Mouse (Mus musculus) limb, embryonic 14.5 days (tissue): ENCODE measurements around the gene Polr3f. TPM values are rescaled to one million over a fixed set of nuclear protein-coding genes. Genes with fewer than 3 reads are reported as not detected.

Experiments
- ATAC-seq: fragments of 200-750 bp; cut with Nextera tagmentation; 2 replicates; pipeline ENCODE4 v1.8.0; 2017; ENCODE audit warnings: low read depth, moderate number of reproducible peaks, moderate TSS enrichment; ENCODE audit not compliant: low FRiP score
- DNase-seq: peaks from one replicate; pipeline ENCODE4 v3.0.0-alpha.2; 2015; ENCODE audit warnings: low spot score
- H3K27ac ChIP-seq: fragments of 300-500 bp; sonication (generic); replicated peaks from 2 replicates; pipeline ENCODE4 v1.5.1; 2014; ENCODE audit warnings: low read depth, mild to moderate bottlenecking, low read length, moderate library complexity, mixed read lengths
- H3K27me3 ChIP-seq: fragments of 300-500 bp; sonication (generic); 2 replicates; pipeline ENCODE4 v1.6.1; 2014; ENCODE audit warnings: low read length, mixed read lengths; ENCODE audit not compliant: control insufficient read depth, insufficient read depth
- H3K36me3 ChIP-seq: fragments of 300-500 bp; sonication (generic); 2 replicates; pipeline ENCODE4 v1.6.1; 2014; ENCODE audit warnings: mild to moderate bottlenecking, low read length, moderate library complexity, mixed read lengths; ENCODE audit not compliant: control insufficient read depth, insufficient read depth
- H3K4me1 ChIP-seq: fragments of 300-500 bp; sonication (generic); 2 replicates; pipeline ENCODE4 v1.6.1; 2014; ENCODE audit warnings: antibody characterized with exemption, low read length, mixed read lengths; ENCODE audit not compliant: control insufficient read depth, insufficient read depth
- H3K4me2 ChIP-seq: fragments of 300-500 bp; sonication (generic); replicated peaks from 2 replicates; pipeline ENCODE4 v1.6.1; 2014; ENCODE audit warnings: low read depth, mild to moderate bottlenecking, low read length, moderate library complexity; ENCODE audit not compliant: severe bottlenecking
- H3K4me3 ChIP-seq: fragments of 300-500 bp; sonication (generic); replicated peaks from 2 replicates; pipeline ENCODE4 v1.5.1; 2014; ENCODE audit warnings: low read length
- H3K9ac ChIP-seq: fragments of 300-500 bp; sonication (generic); 2 replicates; pipeline ENCODE4 v1.6.1; 2014; ENCODE audit warnings: mild to moderate bottlenecking, low read depth, low read length, moderate library complexity; ENCODE audit not compliant: severe bottlenecking
- H3K9me3 ChIP-seq: fragments of 300-500 bp; sonication (generic); 2 replicates; pipeline ENCODE4 v1.6.1; 2016; ENCODE audit warnings: low read length; ENCODE audit not compliant: control insufficient read depth
- POLR2A ChIP-seq: fragments of 200-500 bp; IDR thresholded peaks from 2 replicates; pipeline ENCODE4 v1.8.0; 2012; ENCODE audit warnings: inconsistent platforms, mild to moderate bottlenecking, moderate library complexity, borderline replicate concordance; ENCODE audit not compliant: insufficient read depth, insufficient read length; ENCODE audit errors: extremely low read depth
- WGBS: fragments of 180-500 bp; shearing (Covaris S2); extraction: QIAGEN DNeasy Blood & Tissue Kit; methylation state at CpG from one replicate; pipeline ENCODE4 v1.1.7; 2014; 5-methylcytosine and 5-hydroxymethylcytosine counted together
- polyA plus RNA-seq, 2 experiments: library from polyadenylated mRNA; depleted of rRNA in 1 of 2; stranded (reverse) in 1 of 2; unstranded in 1 of 2; fragments of >200 nt; fragmentation: Nextera tagmentation in 1 of 2; extraction: Ambion mirVana in 1 of 2; gene quantifications; 2 replicates each; pipeline versions ENCODE4 v1.2.1 to v1.2.3; 2012 to 2014

Polr3f gene
- polyA plus RNA-seq (2012; rRNA removed) (19.4 and 20.5 TPM in 2 replicates), polyA plus RNA-seq (2014; fragmentation: Nextera tagmentation; extraction: Ambion mirVana) (24.9 and 26.6 TPM in 2 replicates)

DNA sequence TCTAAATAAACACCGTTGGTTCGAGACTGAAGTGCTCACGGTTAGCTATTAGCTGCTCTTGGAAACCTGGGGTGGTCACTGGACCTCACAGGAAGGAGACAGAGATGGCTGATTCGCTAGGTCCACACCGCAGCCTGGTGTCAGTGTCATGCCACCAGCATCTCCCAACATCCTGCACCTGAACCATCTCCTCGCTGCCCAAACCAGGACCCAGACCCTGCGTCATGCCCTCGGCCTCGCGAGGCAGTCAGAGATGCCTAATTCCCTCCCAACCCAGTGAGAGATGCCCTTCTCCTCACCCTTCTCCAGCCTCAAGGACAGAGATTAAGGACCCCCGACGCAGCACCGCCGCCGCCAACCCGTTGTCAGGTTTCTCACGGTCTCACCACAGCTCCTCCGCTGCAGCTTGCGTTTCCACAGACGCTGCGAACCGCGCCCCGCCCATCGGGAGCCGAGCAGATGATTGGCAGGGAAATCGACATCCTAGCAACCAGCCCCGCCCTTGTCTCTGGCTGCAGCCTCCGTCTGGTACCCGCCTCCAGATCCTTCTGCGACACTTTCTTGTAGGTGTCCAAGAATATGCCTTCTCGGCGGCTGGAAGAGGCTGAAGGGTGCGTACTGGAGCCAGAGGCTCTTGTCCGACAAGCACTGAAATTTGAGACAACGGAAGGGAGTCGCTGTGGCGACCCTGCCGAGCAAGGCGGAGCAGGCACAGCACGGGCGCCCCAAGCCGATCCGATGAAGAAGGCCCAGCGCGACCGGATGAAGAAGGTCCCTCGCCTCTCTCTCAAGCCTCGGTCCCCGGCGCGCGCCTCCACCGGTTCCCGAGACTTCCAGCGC is at the start of gene Polr3f, which contains the start of gene Dzank1:
Polr3f (plus strand) TSS at position 738 of the 840 bp plus-strand sequence.
Dzank1 (minus strand) TSS at position 434 of the 840 bp plus-strand sequence.
- Histone ChIP-seq H3K9ac (peak within 1 kb of the TSS; percentile 81), H3K36me3 (peaks cover 7% of the 10 kb centered on the region; the same call in 1 of the 2 replicates), H3K4me3 (peak within 1 kb of the TSS; percentile 85), H3K4me1 (peaks cover 10% of the 10 kb centered on the region; the same call in 1 of the 2 replicates), H3K27ac (peak within 1 kb of the TSS; percentile 92), H3K4me2 (peak within 1 kb of the TSS; percentile 76), H3K9me3 (no peaks in the 10 kb centered on the region), H3K27me3 (no peaks in the 10 kb centered on the region)
- 3% methylated on average over 47 of the region's 56 CpGs for WGBS
- DNase-seq (peak; percentile 98), ATAC-seq (peak; percentile 99)
- 0 out of 2 replicates have a peak, but pooled peaks have one; percentile 52 for TF ChIP-seq POLR2A

DNA sequence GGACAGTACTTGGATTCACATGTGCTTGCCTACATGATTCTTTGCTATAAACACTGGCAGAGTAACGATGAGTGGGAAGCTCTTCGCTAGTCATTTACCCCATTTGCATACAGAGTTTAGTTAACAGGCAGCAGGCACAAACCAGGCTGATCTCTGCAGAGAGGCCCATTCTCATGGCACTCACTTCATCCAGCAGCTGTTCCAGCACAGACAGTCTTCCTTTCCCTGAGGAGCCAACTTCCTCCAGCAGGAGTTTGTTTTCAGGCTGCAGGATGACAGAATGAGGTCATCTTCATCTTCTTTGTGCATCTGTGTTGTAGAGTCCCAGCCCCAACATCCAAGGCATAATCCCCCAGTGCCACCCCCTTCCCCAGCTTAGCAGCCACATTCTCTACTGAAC is 48.1 kb upstream of the Polr3f start:
- ATAC-seq, result no peak
- Histone ChIP-seq H3K4me3 (no peak overlapping the region), H3K36me3 (no peaks in the 10 kb centered on the region), H3K4me2 (no peak overlapping the region), H3K27ac (no peak overlapping the region), H3K9ac (no peak overlapping the region), H3K4me1 (peaks cover 2% of the 10 kb centered on the region; the same call in 1 of the 2 replicates), H3K9me3 (no peaks in the 10 kb centered on the region), H3K27me3 (no peaks in the 10 kb centered on the region)
- no peak for TF ChIP-seq POLR2A
- 81% methylated on average over 2 of the region's 2 CpGs for WGBS
- DNase-seq, result no peak

DNA sequence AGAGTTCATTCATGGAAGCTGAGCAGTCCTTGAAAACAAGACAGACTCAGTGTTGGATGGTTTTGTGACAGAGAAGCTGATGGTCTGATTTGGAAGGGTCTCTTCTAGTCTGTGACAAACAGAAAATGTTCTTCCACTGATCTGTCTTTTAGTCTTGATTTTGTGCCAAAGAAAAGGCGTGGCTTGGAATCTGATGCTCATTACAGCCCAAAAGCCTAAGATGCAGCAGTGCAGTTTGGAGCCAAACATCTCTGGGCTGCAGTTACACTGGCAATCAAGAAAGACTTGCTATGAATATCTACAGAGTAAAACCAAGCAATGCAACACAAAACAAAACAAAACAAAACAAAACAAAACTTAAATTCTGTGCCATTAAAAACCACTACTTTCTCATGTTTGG is 43.4 kb upstream of the Polr3f start:
- Histone ChIP-seq H3K4me2 (no peak overlapping the region), H3K36me3 (no peaks in the 10 kb centered on the region), H3K4me3 (no peak overlapping the region), H3K27me3 (no peaks in the 10 kb centered on the region), H3K27ac (no peak overlapping the region), H3K4me1 (peaks cover 13% of the 10 kb centered on the region), H3K9me3 (no peaks in the 10 kb centered on the region), H3K9ac (no peak overlapping the region)
- TF ChIP-seq POLR2A, result no peak
- 50% methylated on average over 1 of the region's 1 CpGs for WGBS
- DNase-seq (peak; percentile 40), ATAC-seq (no peak)

DNA sequence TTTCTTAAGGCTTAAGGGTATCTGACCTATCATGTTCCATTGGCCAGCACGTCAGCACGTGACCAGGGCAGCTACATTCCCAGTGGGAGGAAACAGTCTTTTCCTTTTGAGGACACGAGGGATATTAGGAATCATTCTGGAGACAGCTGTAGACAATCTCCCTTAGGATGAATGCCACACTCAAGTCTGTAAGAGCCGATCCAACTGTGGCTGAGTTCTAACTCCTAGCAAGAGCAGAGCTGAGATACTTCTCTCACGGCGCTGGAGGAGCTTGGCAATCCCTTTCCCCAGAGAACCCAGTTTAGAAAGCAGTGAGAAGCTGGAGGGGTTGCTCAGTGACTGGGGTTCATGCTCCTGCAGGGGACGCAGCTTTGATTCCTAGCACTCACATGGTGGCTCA is 42.1 kb upstream of the Polr3f start:
- ATAC-seq (no peak), DNase-seq (no peak)
- peaks cover 13% of the 10 kb centered on the region for H3K4me1 ChIP-seq
- H3K4me2 ChIP-seq, result no peak overlapping the region
- no peak overlapping the region for H3K4me3 ChIP-seq
- H3K9ac ChIP-seq, result no peak overlapping the region
- H3K27me3 ChIP-seq, result no peaks in the 10 kb centered on the region
- H3K36me3 ChIP-seq, result no peaks in the 10 kb centered on the region
- H3K9me3 ChIP-seq, result no peaks in the 10 kb centered on the region
- no peak for TF ChIP-seq POLR2A
- no peak overlapping the region for H3K27ac ChIP-seq
- 86% methylated on average over 7 of the region's 7 CpGs for WGBS

DNA sequence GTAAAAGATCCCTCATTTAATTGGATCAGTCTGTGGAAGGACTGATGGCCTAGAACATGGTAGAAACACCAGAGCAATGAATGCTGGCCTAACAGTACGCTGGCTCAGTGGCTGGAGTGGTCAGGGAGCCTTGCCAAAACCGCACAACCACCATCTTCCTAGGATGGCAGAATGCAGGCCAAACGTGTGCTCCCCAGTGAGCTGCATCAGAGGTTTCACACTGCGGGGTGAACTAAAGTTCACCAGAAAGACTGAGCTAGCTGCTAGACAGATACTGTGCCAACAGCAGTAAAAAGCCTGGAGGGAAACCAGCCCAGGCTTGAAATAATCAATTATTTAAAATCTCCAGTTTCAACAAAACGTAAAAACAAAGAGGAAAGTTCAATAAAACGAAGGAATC is 40.0 kb upstream of the Polr3f start:
- no peak overlapping the region for H3K4me3 ChIP-seq
- 23% methylated on average over 6 of the region's 6 CpGs for WGBS

More for the DNA sequence above, 40.0 kb upstream of the Polr3f start:
- Histone ChIP-seq H3K36me3 (no peaks in the 10 kb centered on the region), H3K27ac (no peak overlapping the region; the same call in 1 of the 2 replicates), H3K9me3 (no peaks in the 10 kb centered on the region), H3K4me1 (peaks cover 13% of the 10 kb centered on the region), H3K9ac (no peak overlapping the region), H3K4me2 (no peak overlapping the region), H3K27me3 (no peaks in the 10 kb centered on the region)
- no peak for TF ChIP-seq POLR2A
- DNase-seq (peak; percentile 83), ATAC-seq (peak; percentile 87)
